Mouse (Mus musculus): ENCODE data around the gene Arl11. TPM values are rescaled to one million over a fixed set of nuclear protein-coding genes. Genes with fewer than 3 reads are reported as not detected.
A peak's percentile ranks its signal among the peaks of the same experiment; 100 is the strongest.

Arl11 gene
- polyA plus RNA-seq, 1 experiment from 2014 or later = 0.87 TPM

GRCm38 (mm10) chr14:61330996-61331561, 21.5 kb downstream of the Arl11 start:
- H3K27ac ChIP-seq = no peak overlapping the region
- WGBS = 13% methylated on average over 13 of the region's 13 CpGs
- no peak for ATAC-seq (ENCODE audit: insufficient number of reproducible peaks, low FRiP score, low TSS enrichment, low read depth)
- peaks cover 13% of the 10 kb centered on the region for H3K4me1 ChIP-seq
- H3K4me3 ChIP-seq = no peak overlapping the region
- H3K36me3 ChIP-seq = peaks cover 4% of the 10 kb centered on the region; the same call in 1 of the 2 replicates
- no peaks in the 10 kb centered on the region for H3K9me3 ChIP-seq
- H3K9ac ChIP-seq = no peak overlapping the region
- no peak overlapping the region for H3K4me2 ChIP-seq
- no peaks in the 10 kb centered on the region for H3K27me3 ChIP-seq

GRCm38 (mm10) chr14:61339381-61339780, 29.8 kb downstream of the Arl11 start:
- Histone ChIP-seq H3K27ac (no peak overlapping the region), H3K4me1 (no peaks in the 10 kb centered on the region), H3K27me3 (no peaks in the 10 kb centered on the region), H3K4me3 (no peak overlapping the region), H3K9me3 (no peaks in the 10 kb centered on the region), H3K36me3 (peaks cover 8% of the 10 kb centered on the region; the same call in 1 of the 2 replicates), H3K9ac (no peak overlapping the region), H3K4me2 (no peak overlapping the region)
- WGBS = 68% methylated on average over 4 of the region's 4 CpGs
- no peak for ATAC-seq (ENCODE audit: insufficient number of reproducible peaks, low FRiP score, low TSS enrichment, low read depth)

GRCm38 (mm10) chr14:61344590-61344989, 35.0 kb downstream of the Arl11 start:
- Histone ChIP-seq H3K9me3 (no peaks in the 10 kb centered on the region), H3K9ac (no peak overlapping the region), H3K36me3 (0 out of 2 replicates have a peak, but pooled peaks cover 4% of the 10 kb centered on the region), H3K4me1 (no peaks in the 10 kb centered on the region), H3K27ac (no peak overlapping the region), H3K27me3 (no peaks in the 10 kb centered on the region), H3K4me3 (no peak overlapping the region), H3K4me2 (no peak overlapping the region)
- WGBS = 67% methylated on average over 4 of the region's 5 CpGs
- ATAC-seq (ENCODE audit: insufficient number of reproducible peaks, low FRiP score, low TSS enrichment, low read depth) = no peak

GRCm38 (mm10) chr14:61346827-61347698, 37.5 kb downstream of the Arl11 start:
- WGBS = 77% methylated on average over 10 of the region's 10 CpGs
- H3K27me3 ChIP-seq = no peaks in the 10 kb centered on the region
- H3K9me3 ChIP-seq = no peaks in the 10 kb centered on the region
- 0 out of 2 replicates have a peak, but pooled peaks cover 3% of the 10 kb centered on the region for H3K4me1 ChIP-seq
- H3K4me2 ChIP-seq = no peak overlapping the region
- no peak overlapping the region for H3K4me3 ChIP-seq
- no peak overlapping the region for H3K9ac ChIP-seq
- no peak for ATAC-seq (ENCODE audit: insufficient number of reproducible peaks, low FRiP score, low TSS enrichment, low read depth)
- H3K27ac ChIP-seq = no peak overlapping the region
- no peaks in the 10 kb centered on the region for H3K36me3 ChIP-seq

GRCm38 (mm10) chr14:61349876-61350275, 40.3 kb downstream of the Arl11 start:
- no peaks in the 10 kb centered on the region for H3K9me3 ChIP-seq
- H3K4me1 ChIP-seq = 0 out of 2 replicates have a peak, but pooled peaks cover 4% of the 10 kb centered on the region
- H3K4me3 ChIP-seq = no peak overlapping the region
- H3K9ac ChIP-seq = no peak overlapping the region
- H3K36me3 ChIP-seq = no peaks in the 10 kb centered on the region
- H3K27ac ChIP-seq = no peak overlapping the region
- WGBS = 88% methylated on average over 4 of the region's 4 CpGs
- no peaks in the 10 kb centered on the region for H3K27me3 ChIP-seq
- no peak for ATAC-seq (ENCODE audit: insufficient number of reproducible peaks, low FRiP score, low TSS enrichment, low read depth)
- H3K4me2 ChIP-seq = no peak overlapping the region

- Histone ChIP-seq H3K4me3 (no peak overlapping the region), H3K4me2 (no peak overlapping the region), H3K27ac (no peak overlapping the region), H3K9me3 (no peaks in the 10 kb centered on the region), H3K4me1 (0 out of 2 replicates have a peak, but pooled peaks cover 4% of the 10 kb centered on the region), H3K9ac (no peak overlapping the region), H3K27me3 (no peaks in the 10 kb centered on the region), H3K36me3 (no peaks in the 10 kb centered on the region)
- WGBS = 53% methylated on average over 6 of the region's 6 CpGs
- ATAC-seq (ENCODE audit: insufficient number of reproducible peaks, low FRiP score, low TSS enrichment, low read depth) = no peak
Observed at GRCm38 (mm10) chr14:61350808-61351207, 41.3 kb downstream of the Arl11 start.

GRCm38 (mm10) chr14:61354251-61355235, 45.0 kb downstream of the Arl11 start:
- Histone ChIP-seq H3K4me1 (peaks cover 4% of the 10 kb centered on the region; the same call in 1 of the 2 replicates), H3K9me3 (no peaks in the 10 kb centered on the region), H3K36me3 (no peaks in the 10 kb centered on the region; the same call in 1 of the 2 replicates), H3K27me3 (no peaks in the 10 kb centered on the region), H3K27ac (no peak overlapping the region), H3K4me3 (no peak overlapping the region), H3K4me2 (no peak overlapping the region), H3K9ac (no peak overlapping the region)
- no peak for ATAC-seq (ENCODE audit: insufficient number of reproducible peaks, low FRiP score, low TSS enrichment, low read depth)
- WGBS = 71% methylated on average over 10 of the region's 10 CpGs

- ATAC-seq (ENCODE audit: insufficient number of reproducible peaks, low FRiP score, low TSS enrichment, low read depth) = peak; percentile 90
- H3K27me3 ChIP-seq = no peaks in the 10 kb centered on the region
- peaks cover 8% of the 10 kb centered on the region for H3K4me1 ChIP-seq
- under 1% methylated on average over 40 of the region's 40 CpGs for WGBS
- peak within 1 kb of the TSS; percentile 86 for H3K27ac ChIP-seq
- no peaks in the 10 kb centered on the region; the same call in 1 of the 2 replicates for H3K36me3 ChIP-seq
- H3K9ac ChIP-seq = peak within 1 kb of the TSS; percentile 61
- peak within 1 kb of the TSS; percentile 58 for H3K4me2 ChIP-seq
- peak within 1 kb of the TSS; percentile 70 for H3K4me3 ChIP-seq
- H3K9me3 ChIP-seq = no peaks in the 10 kb centered on the region
Observed at GRCm38 (mm10) chr14:61360131-61360980, 50.8 kb downstream of the Arl11 start, which contains the start of gene Ebpl. Gene Ebpl, minus strand, starts transcription at chr14:61360439.

- H3K4me3 ChIP-seq = 0 out of 2 replicates have a peak overlapping the region, but pooled peaks have one; percentile 70
- H3K4me2 ChIP-seq = peak overlapping the region; percentile 58; the same call in 1 of the 2 replicates
- H3K4me1 ChIP-seq = peaks cover 8% of the 10 kb centered on the region
- no peak overlapping the region for H3K27ac ChIP-seq
- no peak overlapping the region for H3K9ac ChIP-seq
- peaks cover 2% of the 10 kb centered on the region; the same call in 1 of the 2 replicates for H3K36me3 ChIP-seq
- 56% methylated on average over 3 of the region's 3 CpGs for WGBS
- H3K9me3 ChIP-seq = no peaks in the 10 kb centered on the region
- no peaks in the 10 kb centered on the region for H3K27me3 ChIP-seq
- no peak for ATAC-seq (ENCODE audit: insufficient number of reproducible peaks, low FRiP score, low TSS enrichment, low read depth)
Observed at GRCm38 (mm10) chr14:61360981-61361511, 51.5 kb downstream of the Arl11 start.
